In genomic region chr12:56587830-56588229, GRCm38 (mm10) we compare ENCODE assay signal across 11 mouse cellular contexts. TPM values are rescaled to one million over a fixed set of nuclear protein-coding genes. Genes with fewer than 3 reads are reported as not detected.
DNase-seq lines count a peak whose midpoint lies in the region; ATAC-seq and TF ChIP-seq lines count a peak whose summit lies in the region.
"Had no signal": no experiment of that assay in that cellular context is flagged by ENCODE, and none has a peak within 500 bp of the region (broad histone marks: within the 10 kb centered on the region; RNA-seq: fewer than 3 reads in every experiment).

No protein-coding gene starts in this region.

- H3K4me3 ChIP-seq in kidney, adult 2 months (ENCODE audit: insufficient read depth, low read depth, low read length), result no peak overlapping the region
- no peak overlapping the region for H3K4me3 ChIP-seq in ES-E14 (ENCODE audit: insufficient read depth in 1 of 2, low read depth in 1 of 2, low read length in 2 of 2, poor library complexity in 1 of 2, severe bottlenecking in 1 of 2)

- H3K27me3 ChIP-seq in kidney, adult 2 months (replicated peaks; ENCODE audit: control insufficient read depth, insufficient read depth, low read length), result no peaks in the 10 kb centered on the region

- in situ Hi-C loops in ES-E14 (cut with MboI; ENCODE audit: low sequenced_read_pairs in 2 of 2, unreplicated experiment in 2 of 2), result no loop called here

- no peaks in the 10 kb centered on the region for H3K4me1 ChIP-seq in kidney, adult 2 months (ENCODE audit: control insufficient read depth, insufficient read depth, low read length)
- H3K4me1 ChIP-seq in ES-E14 (ENCODE audit: control insufficient read depth in 2 of 2, insufficient read depth in 2 of 2, low read length in 2 of 2, poor library complexity in 1 of 2), result no peaks in the 10 kb centered on the region

- ATAC-seq in granulocyte monocyte progenitor cell, adult 5-6 weeks (replicated peaks; ENCODE audit: poor library complexity, severe bottlenecking), result 0 out of 2 replicates have a peak, but pooled peaks have one; percentile 20
- ATAC-seq in inflammation-experienced regulatory T-cells, adult 6 months, result no peak

- TF ChIP-seq POLR2A in kidney, adult 2 months (IDR thresholded peaks at IDR 0.05; ENCODE audit: low read depth, low read length), result no peak

- H3K27ac ChIP-seq in kidney, adult 2 months (ENCODE audit: insufficient read depth, low read depth, low read length), result no peak overlapping the region
- H3K27ac ChIP-seq in ES-E14 (ENCODE audit: insufficient read depth, low read depth, low read length, poor library complexity, severe bottlenecking), result no peak overlapping the region

- TF ChIP-seq CTCF in kidney, adult 2 months (conservative IDR thresholded peaks at IDR 0.05; ENCODE audit: insufficient read depth, insufficient read length, low read depth, low read length), result no peak

- H3K36me3 ChIP-seq in kidney, adult 2 months (ENCODE audit: control insufficient read depth, insufficient read depth, low read length), result no peaks in the 10 kb centered on the region
- H3K36me3 ChIP-seq in ES-E14 (ENCODE audit: control insufficient read depth, insufficient read depth, low read length, poor library complexity, severe bottlenecking), result no peaks in the 10 kb centered on the region

- no peaks in the 10 kb centered on the region for H3K9me3 ChIP-seq in ES-E14 (ENCODE audit: control insufficient read depth, insufficient read depth, low read depth, low read length)

- 28% methylated on average over 6 of the region's 6 CpGs for WGBS in kidney, adult 2 months

- DNase-seq in kidney, adult 2 months, result peak; percentile 7
- DNase-seq in kidney, postnatal 14 days, result no peak
- peak; percentile 70 for DNase-seq in 3T3-L1 (ENCODE audit: low read depth, low spot score)
- no peak for DNase-seq in ES-E14 (ENCODE audit: low read depth, low spot score)
- DNase-seq in spleen, adult 18-20 months, result no peak
- DNase-seq in gastrocnemius, adult 18-20 months (ENCODE audit: low spot score), result no peak
- DNase-seq: adrenal gland, postnatal 14 days had no signal

- H3K9ac ChIP-seq in ES-E14 (ENCODE audit: insufficient read depth, low read depth, low read length, poor library complexity, severe bottlenecking), result no peak overlapping the region

TF ChIP-seq in ES-E14, 5 proteins besides CTCF, POLR2A, EP300 and RAD21:
- TF ChIP-seq MAFK (IDR thresholded peaks at IDR 0.05; ENCODE audit: insufficient read depth, low read depth, low read length), result no peak
- peak; percentile 44; the same call in 1 of the 2 replicates for TF ChIP-seq ZNF384 (IDR thresholded peaks at IDR 0.05; ENCODE audit: low read depth, low read length)
- TF ChIP-seq ZC3H11A (IDR thresholded peaks at IDR 0.05; ENCODE audit: borderline replicate concordance, low read depth, low read length), result no peak
- TF ChIP-seq CHD2 (IDR thresholded peaks at IDR 0.05; ENCODE audit: low read depth, low read length), result no peak

RNA-seq across cellular contexts. Expression of gene Nkx2-9, which starts 25.3 kb away (rescaled TPM):
- polyA plus RNA-seq in kidney, adult 2 months (2012; rRNA removed), result not detected in 2 replicates
- total RNA-seq in ES-E14 (2012; rRNA removed), result 3.3 and 3.8 TPM in 2 replicates
- total RNA-seq in granulocyte monocyte progenitor cell, adult 5-6 weeks (2014; fragmentation: Nextera tagmentation), result not detected in 2 replicates
- total RNA-seq in granulocyte monocyte progenitor cell, adult 5-6 weeks (2017), result not detected in 2 replicates
- total RNA-seq in gastrocnemius, adult 18-20 months (2021), result not detected
- not detected for polyA plus RNA-seq in inflammation-experienced regulatory T-cells, adult 6 months (2017; shearing (Covaris generic))
- polyA plus RNA-seq: large intestine, adult 2 months had no signal

RNA-seq across cellular contexts. Expression of gene Nkx2-1, which starts 51.1 kb away (rescaled TPM):
- not detected in 2 replicates for polyA plus RNA-seq in kidney, adult 2 months (2012; rRNA removed)
- total RNA-seq in ES-E14 (2012; rRNA removed), result not detected in 2 replicates
- total RNA-seq in granulocyte monocyte progenitor cell, adult 5-6 weeks (2014; fragmentation: Nextera tagmentation), result not detected in 2 replicates
- total RNA-seq in granulocyte monocyte progenitor cell, adult 5-6 weeks (2017), result not detected in 2 replicates
- total RNA-seq in gastrocnemius, adult 18-20 months (2021), result not detected
- polyA plus RNA-seq in inflammation-experienced regulatory T-cells, adult 6 months (2017; shearing (Covaris generic)), result not detected
- total RNA-seq: adrenal gland, postnatal 14 days had no signal
- polyA plus RNA-seq: large intestine, adult 2 months; testis, adult 2 months had no signal

Comparison
In these comparisons a context has a peak if more than half of its experiments do, and no peak if none do; other contexts are left out.
1. DNase-seq: peak in kidney, adult 2 months (single experiment) and 3T3-L1 (single experiment); none in kidney, postnatal 14 days (single experiment), ES-E14 (single experiment), spleen, adult 18-20 months (0 of 2) and gastrocnemius, adult 18-20 months (single experiment).